Mouse (Mus musculus) hematopoietic stem cell, adult 5-6 weeks (primary cell): ENCODE results near the gene Kyat1. TPM values are rescaled to one million over a fixed set of nuclear protein-coding genes. Genes with fewer than 3 reads are reported as not detected.
"Not testable (repeated sequence)": the region's sequence is repeated elsewhere in the genome, so short reads cannot be mapped to it uniquely, and the experiment has no call there.

Source experiments
- ATAC-seq, 2 experiments: fragments of 125-278 bp in 1 of 2; replicated peaks in 1 of 2; 2 replicates each; pipeline ENCODE4 v1.8.0; 2016 to 2017; ENCODE audit warnings: inconsistent platforms in 2 of 2, mild to moderate bottlenecking in 2 of 2, moderate number of reproducible peaks in 2 of 2, low read depth in 1 of 2, moderate TSS enrichment in 1 of 2; ENCODE audit not compliant: low FRiP score in 2 of 2, poor library complexity in 2 of 2, severe bottlenecking in 2 of 2, insufficient read depth in 1 of 2, low TSS enrichment in 1 of 2
- total RNA-seq: library from RNA; stranded (forward); fragments of 172-1452, 232-1000 nt; gene quantifications from 2 replicates; pipeline ENCODE4 v1.2.3, GENCODE M21; 2017

Gene Kyat1
- total RNA-seq, 1 experiment from 2014 or later, result 9.3 TPM

DNA sequence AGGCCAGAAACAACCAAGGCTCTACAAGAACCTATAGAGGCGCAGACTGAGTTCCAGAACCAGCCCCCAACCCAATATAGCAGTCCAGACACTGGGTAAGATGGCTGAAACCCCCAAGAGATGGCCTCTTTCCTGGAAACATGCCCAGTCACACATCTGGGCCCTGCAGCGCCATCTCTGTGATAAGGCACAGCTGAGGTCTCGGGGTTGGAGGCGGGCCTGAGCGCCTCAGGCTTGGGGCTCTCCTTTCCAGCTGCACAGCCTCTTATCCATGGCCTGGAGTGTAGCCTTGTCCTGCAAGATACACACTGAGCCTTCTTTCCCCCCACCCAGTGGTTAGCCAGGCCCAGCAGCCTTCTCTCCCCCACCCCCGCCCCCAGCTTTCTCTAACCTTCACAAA is 20.4 kb downstream of the Kyat1 start:
- no peak for ATAC-seq

DNA sequence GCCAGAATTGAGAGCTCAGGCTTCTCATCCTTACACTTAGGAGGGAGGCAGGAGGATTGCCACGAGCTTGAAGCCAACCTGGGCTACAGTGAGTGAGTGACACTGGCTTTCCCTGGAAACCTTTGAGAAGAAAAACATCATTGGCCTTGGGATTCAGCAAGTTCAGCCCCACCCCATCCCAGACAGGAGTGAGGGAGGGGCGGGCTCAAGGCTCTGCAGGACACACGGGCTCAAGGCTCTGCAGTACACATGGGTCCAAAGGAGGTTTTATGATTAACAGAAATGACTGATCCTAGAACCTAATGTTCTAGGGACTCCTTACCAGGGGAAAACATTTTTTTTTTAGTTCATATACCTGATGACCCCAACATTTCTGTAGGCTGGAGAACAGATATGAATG is 21.9 kb downstream of the Kyat1 start:
- no peak for ATAC-seq

DNA sequence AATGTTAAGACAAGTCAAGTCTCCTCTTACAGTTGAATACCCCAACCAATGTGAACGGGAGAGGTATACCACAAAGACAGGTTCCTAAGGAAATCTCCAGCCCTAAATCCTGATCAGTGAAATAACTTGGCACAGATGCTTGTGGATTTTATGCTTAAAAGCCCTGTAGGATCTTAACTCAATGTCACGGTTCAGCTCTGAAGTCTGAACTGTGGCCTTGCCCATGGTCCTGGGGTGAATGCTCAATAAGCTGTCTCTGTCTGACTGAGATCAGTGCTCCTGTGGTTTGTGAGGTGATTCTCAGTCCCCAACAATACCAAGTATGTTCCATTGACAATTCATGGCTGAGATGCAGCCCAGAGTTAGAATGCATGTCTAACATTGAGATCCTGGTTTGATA is 23.2 kb downstream of the Kyat1 start:
- ATAC-seq, result no peak

DNA sequence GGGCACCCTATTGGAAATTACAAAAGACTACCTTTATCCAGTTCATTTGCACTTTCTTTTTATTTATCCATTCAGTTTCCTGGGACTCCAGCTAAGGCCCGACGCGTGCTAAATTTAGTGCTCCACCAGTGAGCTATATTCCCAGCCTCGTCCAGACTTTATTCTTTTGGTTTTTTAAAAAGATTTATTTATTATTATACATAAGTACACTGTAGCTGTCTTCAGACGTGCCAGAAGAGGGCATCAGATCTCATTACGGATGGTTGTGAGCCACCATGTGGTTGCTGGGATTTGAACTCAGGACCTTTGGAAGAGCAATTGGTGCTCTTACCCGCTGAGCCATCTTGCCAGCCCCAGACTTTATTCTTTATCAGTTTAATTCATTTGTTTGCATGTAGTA is 26.9 kb downstream of the Kyat1 start:
- ATAC-seq, result not testable (repeated sequence)

DNA sequence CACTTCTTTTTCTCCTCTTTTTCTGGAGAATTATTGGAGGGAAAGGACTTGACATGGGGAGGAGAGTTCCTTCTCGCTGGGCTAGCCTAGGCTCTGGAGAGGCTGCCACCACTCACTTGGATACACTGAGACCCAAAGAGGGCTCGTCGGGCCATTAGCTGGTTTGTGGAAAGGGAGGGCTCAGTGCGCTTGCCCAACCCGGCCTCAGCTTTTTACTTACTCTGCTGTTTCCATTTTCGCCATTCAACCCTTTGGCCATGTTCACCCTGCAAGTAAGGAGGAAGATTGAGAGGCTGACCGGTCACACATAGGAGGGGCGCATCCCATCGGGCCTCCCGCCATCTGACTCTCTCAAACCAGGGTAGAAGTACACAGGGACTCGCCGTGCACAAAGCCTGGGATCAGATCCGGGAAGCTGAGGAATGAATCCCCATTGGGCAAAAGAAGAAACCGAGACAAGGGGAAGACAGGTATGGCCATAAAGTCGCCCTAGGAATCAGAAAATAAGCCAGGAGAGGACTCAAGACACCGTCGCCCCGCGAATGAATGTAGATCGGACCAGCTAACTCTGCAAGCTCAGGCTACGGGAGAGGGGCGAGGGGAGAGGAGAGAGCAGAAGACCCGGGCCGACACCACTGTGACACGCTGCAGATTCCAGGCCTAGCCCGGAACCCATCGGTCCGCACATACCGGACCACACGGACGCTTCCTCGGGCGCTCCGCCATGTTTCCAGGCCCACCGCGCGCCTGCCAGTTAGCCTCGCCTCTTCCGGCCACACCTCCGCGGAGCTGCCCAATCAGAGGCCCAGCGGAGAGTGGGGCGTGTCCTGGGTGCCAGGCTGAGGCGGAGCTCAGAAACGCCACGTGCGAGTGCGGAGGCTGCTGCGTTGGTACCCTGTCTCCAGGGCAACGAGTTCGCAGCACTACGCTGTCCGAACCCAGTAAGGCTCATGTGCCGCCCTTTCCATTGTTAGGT is 27.7 kb downstream of the Kyat1 start, which contains the start of gene Spout1:
TSS of gene Spout1 (minus strand) at position 760 of the 976 bp plus-strand sequence.
- ATAC-seq, result peak; percentile 98 to 99

DNA sequence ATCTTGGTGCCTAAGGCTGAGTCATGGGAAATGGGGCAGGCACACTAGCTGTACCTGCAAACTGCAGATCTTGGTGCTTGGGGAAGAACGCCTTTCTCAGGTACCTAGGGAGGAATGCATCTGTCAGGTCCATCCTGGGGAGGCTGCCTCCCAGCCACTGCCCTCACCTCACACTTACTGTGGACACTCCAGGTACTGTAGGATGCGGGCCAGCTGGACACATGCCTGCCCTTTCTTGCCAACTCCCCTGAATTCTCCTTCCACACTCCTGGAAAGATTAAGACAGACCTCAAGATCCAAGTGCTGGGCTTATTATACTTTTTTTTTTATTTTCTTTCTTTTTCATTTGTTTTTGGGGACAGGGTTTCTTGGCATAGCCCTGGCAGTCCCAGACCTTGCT is 29.1 kb downstream of the Kyat1 start:
- no peak for ATAC-seq

DNA sequence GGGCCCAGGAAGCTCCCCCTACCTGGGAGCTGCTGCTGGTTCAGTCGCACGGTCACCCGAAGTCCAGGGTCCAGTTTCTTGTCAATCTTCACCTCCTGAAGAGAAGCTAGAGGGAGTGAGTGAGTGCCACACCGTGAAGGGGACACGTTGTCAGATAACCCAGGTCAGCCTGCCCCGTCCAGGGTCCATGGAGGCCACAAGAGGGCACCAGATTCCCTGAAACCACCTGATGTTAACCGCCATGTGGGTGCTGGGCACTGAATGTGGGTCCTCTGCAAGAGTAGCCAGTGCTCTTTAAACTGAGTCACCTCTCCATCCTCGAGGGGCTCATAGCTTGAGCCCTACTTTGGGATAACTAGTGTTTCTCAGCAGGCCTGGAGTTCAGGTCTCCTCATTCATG is 29.8 kb downstream of the Kyat1 start:
- no peak for ATAC-seq

DNA sequence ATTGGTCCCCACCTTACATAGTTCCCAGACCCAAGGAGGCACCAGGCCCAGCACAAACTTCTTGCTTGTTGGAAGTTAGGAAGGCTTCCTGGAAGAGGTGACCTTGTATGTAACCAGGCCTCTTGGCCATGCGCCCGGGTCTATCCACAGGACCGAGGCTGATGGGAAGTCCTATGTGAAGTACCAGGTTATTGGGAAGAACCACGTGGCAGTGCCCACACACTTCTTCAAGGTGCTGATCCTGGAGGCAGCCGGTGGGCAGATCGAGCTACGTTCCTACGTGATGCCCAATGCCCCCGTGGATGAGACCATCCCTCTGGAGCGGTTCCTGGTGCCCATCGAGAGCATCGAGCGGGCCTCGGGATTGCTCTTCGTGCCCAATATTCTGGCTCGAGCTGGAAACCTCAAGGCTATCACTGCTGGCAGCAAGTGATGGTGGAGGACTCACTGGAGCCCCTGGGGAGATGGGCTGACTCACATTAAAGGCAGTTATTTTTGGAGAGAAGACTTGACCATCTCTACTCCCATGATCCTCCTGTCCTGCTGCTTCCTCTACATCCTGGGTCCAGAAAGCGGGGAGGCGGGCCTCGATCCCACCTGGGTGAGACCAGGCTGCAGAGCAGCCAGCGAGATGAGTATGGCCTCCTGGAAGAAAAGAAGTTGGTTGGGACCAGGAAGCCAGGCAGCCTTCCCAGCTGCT is 32.0 kb downstream of the Kyat1 start:
- no peak for ATAC-seq

DNA sequence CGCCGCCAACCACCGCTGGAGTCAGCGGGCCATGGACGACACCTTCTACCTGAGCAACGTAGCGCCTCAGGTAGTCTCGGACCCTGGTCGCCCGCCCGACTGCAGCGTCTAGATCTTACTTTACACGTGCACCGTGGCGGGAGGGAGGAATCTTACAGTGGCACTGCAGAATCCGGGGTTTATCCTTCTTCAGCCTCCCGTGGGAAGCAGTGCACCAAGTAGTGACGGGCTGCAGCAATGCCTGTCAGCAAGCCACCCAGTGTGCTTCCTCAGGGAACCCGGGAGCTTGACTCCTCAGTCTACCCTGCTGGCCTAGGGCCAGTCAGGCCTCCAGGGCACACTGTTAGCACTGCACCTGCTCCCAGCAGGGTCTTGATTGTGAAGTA is 33.7 kb downstream of the Kyat1 start:
- no peak for ATAC-seq

DNA sequence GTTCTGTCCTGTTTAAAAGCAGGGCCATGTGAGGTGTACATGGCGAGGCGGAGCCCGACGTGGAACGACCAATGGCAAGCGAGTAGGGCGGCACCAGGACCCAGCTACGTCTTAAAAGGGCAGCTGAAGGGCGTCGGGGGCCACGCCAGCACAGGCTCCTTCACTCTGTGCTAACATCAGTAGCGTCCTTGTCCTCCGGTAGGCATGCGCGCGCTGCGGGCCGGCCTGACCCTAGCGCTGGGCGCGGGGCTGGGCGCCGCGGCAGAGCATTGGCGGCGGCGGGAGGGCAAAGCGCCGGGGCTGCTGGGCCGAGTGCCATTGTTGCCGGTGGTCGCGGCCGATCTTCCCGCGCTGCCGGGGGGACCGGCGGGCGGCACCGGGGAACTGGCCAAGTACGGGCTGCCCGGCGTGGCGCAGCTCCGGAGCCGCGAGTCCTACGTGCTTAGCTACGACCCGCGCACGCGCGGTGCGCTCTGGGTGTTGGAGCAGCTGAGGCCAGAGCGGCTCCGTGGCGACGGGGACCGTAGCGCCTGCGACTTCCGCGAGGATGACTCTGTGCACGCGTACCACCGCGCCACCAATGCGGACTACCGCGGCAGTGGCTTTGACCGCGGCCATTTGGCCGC is 34.2 kb downstream of the Kyat1 start, which contains the start of gene Endog:
TSS of gene Endog (plus strand) at position 123 of the 626 bp plus-strand sequence.
- peak; percentile 77 to 79 for ATAC-seq

DNA sequence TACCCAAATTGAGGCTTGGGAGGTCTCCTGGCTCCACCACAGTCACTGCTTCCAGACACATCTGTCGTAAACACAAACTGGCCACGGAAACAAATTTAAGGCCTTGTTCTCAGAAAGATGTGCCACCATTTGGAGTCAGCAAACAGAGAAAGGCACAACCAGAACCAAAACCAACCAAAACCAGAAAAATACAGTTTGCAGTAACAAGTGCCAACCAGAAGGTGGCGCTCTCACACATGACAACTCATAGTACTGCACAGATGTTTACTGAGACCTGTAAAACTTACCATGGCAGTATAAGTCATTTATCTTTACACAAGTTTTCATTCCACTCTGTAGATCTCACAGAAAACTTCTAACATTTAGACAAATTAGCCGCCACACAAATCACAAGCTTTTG is 39.0 kb downstream of the Kyat1 start:
- no peak for ATAC-seq

DNA sequence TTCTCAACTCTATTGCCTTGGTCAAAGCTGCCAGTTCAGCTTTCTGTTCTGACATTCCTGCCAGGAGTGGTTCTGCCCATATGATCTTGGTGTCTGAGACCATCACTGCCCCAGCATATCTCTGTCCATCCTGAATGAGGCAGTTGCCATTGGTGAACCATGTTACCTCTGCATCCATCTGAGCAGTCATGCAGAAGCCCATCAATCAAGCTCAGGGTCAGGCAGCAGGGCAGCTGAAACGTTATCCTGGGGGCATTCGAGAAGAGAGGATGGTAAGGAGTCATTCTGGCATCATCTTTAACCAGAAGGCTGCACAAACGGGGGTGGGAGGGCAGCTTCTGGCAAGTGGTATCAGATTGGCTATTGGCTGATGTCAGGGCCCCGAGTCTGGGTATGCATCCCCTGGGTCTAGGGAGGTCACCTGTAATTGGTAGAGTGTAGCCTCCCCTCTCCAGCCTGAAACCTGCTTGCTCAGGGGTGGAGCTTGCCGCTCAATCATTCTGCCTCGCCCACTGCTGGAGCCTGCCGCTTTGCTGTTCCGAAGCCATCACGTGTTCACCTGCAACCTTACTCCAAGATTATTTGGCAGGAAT is 41.2 kb downstream of the Kyat1 start:
- no peak for ATAC-seq

DNA sequence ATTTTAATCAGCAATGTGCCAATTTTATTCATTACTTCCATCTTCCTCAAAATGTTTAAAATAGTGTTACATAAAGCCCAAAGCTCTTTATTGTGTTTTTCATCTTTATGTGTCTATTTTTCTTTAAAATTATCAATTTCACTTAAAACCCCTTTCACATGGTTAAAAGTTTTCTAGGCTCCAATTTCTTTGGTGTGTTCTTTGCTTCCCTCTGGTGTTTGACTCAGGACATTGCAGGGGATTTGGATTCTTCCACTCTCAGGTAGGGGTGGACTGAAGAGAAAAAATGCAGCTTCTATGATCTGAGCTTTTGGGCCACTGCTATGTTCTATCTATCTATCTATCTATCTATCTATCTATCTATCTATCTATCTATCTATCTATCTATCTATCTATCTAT is 43.8 kb downstream of the Kyat1 start:
- peak; percentile 59 to 64; a peak in 3 of 4 replicates for ATAC-seq

DNA sequence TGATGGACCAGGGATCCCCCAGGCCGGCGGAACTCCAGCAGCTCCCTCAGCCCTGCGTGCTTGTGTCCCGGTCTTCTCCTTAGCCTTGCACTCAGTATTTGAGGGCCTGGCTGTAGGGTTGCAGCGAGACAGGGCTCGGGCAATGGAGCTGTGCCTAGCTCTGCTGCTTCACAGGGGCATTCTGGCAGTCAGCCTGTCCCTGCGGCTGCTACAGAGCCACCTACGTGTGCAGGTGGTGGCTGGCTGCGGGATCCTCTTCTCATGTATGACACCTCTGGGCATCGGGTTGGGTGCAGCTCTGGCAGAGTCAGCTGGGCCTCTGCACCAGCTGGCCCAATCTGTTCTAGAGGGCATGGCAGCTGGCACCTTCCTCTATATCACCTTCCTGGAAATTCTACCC is 45.8 kb downstream of the Kyat1 start:
- not testable (repeated sequence) for ATAC-seq

DNA sequence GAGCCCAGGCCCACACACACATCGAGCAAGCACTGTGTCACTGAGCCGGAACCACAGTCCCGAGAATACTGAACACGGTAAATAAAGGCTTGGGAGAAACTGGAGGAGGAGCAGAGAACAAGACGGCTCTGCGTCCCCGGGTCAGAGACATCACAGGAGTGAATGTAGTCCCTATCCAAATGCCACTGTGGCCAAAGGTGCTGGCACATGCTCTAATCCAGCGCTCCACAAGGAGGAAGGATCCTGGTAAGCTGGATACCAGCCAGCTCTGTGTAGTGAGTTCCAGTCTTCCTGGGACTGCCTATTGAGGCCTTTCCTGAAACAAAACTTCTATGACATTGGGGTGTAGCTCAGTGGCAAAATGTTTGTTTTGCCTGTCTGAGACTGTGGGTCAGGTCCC is 53.0 kb downstream of the Kyat1 start:
- no peak for ATAC-seq

DNA sequence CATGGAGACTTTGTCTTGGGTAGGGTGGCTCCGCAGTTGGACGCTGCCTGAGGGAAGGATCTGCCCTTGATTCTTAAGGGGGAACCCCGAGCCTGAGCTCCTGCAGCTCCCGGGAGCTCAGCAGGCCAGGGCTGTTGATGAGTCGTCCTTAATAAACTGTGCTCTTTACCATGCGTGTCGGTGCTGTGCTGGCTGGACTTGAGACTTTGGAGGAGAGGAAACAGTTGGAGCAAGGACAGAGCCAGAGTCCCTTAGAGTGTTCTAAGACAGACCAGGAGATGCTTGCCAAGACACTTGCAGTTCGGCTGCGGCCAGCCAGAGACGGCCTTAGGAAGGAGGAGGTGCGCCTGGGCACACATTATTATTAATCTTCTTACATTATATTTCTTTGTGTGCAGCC is 53.8 kb downstream of the Kyat1 start:
- ATAC-seq, result no peak

DNA sequence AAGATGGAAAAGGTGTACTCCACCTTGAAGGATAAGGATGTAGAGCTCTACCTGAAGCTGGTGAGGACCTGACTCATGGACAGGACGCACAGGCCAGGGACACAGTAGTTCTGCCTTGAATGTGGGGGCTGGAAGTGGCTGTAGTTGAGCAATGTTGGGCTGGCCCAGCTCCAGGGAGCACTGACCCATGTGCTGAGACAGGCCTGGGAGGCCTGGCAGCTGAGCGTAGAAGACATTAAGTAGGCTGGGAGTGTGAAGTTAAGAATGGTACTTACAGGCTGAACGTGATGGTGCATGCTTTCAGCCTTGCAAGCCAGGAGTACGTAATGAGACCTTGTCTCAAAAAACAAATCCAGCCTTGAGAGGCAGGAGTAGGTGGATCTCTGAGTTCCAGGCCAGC is 58.2 kb downstream of the Kyat1 start:
- no peak for ATAC-seq

DNA sequence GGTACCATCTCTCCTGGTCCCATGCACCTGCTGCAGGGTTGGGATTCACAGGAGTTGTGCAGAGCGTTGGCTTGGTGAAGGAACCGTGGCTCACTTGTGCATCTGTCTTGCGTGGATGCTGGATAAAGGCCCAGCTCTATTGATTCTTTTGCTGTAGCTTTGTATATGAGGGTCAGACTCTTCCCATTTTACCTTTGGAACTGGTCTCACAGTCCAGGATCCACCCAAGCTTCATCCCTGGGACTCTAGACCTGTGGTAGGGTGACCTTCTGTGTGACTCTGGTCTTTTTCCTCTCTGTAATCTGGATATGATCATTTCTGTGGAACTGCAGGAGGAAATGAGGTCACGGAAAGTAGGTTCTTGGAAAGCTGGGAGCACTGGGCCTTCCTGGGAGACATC is 61.2 kb downstream of the Kyat1 start:
- ATAC-seq, result no peak
